Mouse (Mus musculus): ENCODE data around the gene 4921536K21Rik.

GRCm38 (mm10) chr11:3876419-3876818 lies 18.5 kb downstream of the 4921536K21Rik start:
- no peak for TF ChIP-seq CTCF (IDR thresholded peaks at IDR 0.05; ENCODE audit: low read depth, low read length)
- TF ChIP-seq POLR2A (IDR thresholded peaks at IDR 0.05; ENCODE audit: borderline replicate concordance, low read depth, low read length): no peak
